Mouse (Mus musculus) testis, adult 2 months (tissue): ENCODE results near the gene Gm10961.

Source experiments
- CTCF ChIP-seq: fragments of 200-500 bp; IDR thresholded peaks from 2 replicates; pipeline ENCODE4 v1.5.1; 2012; ENCODE audit warnings: low read depth, mild to moderate bottlenecking, inconsistent platforms, low read length, moderate library complexity; ENCODE audit not compliant: control insufficient read depth, insufficient read depth, insufficient replicate concordance
- POLR2A ChIP-seq: fragments of 200-500 bp; IDR thresholded peaks from 2 replicates; pipeline ENCODE4 v1.6.1; 2012; ENCODE audit warnings: low read depth, mild to moderate bottlenecking, inconsistent platforms, low read length, moderate library complexity; ENCODE audit not compliant: control insufficient read depth

GRCm38 (mm10) chr3:107629411-107629810, 1.7 kb upstream of the Gm10961 start:
- TF ChIP-seq POLR2A, result no peak
- TF ChIP-seq CTCF, result no peak
